Mouse (Mus musculus) kidney, embryonic 15.5 days (tissue): ENCODE measurements around the gene Gm10300. TPM values are rescaled to one million over a fixed set of nuclear protein-coding genes. Genes with fewer than 3 reads are reported as not detected.

Source experiments
- ATAC-seq: fragments of 200-750 bp; cut with Nextera tagmentation; replicated peaks from 2 replicates; pipeline ENCODE4 v1.8.0; 2017; ENCODE audit warnings: moderate TSS enrichment; ENCODE audit not compliant: low FRiP score
- H3K27ac ChIP-seq: fragments of 300-500 bp; sonication (generic); 2 replicates; pipeline ENCODE4 v1.5.1; 2015; ENCODE audit warnings: mild to moderate bottlenecking, inconsistent platforms
- H3K27me3 ChIP-seq: fragments of 300-500 bp; sonication (generic); 2 replicates; pipeline ENCODE4 v1.6.1; 2015; ENCODE audit warnings: inconsistent platforms
- H3K36me3 ChIP-seq: fragments of 300-500 bp; sonication (generic); 2 replicates; pipeline ENCODE4 v1.6.1; 2015; ENCODE audit warnings: inconsistent platforms
- H3K4me1 ChIP-seq: fragments of 300-500 bp; sonication (generic); 2 replicates; pipeline ENCODE4 v1.6.1; 2015; ENCODE audit warnings: inconsistent platforms
- H3K4me2 ChIP-seq: fragments of 300-500 bp; sonication (generic); 2 replicates; pipeline ENCODE4 v1.6.1; 2015; ENCODE audit warnings: moderate library complexity, mild to moderate bottlenecking, inconsistent platforms
- H3K4me3 ChIP-seq: fragments of 300-500 bp; sonication (generic); replicated peaks from 2 replicates; pipeline ENCODE4 v1.5.1; 2015; ENCODE audit warnings: mild to moderate bottlenecking, inconsistent platforms
- H3K9ac ChIP-seq: fragments of 300-500 bp; sonication (generic); 2 replicates; pipeline ENCODE4 v1.6.1; 2015; ENCODE audit warnings: mild to moderate bottlenecking, inconsistent platforms
- H3K9me3 ChIP-seq: fragments of 300-500 bp; sonication (generic); replicated peaks from 2 replicates; pipeline ENCODE4 v1.6.1; 2016; ENCODE audit warnings: inconsistent platforms
- WGBS: fragments of 180-500 bp; shearing (Covaris S2); methylation state at CpG from one replicate; pipeline ENCODE4 v1.1.7; 2015; ENCODE audit warnings: mixed read lengths; 5-methylcytosine and 5-hydroxymethylcytosine counted together
- polyA plus RNA-seq: library from polyadenylated mRNA; unstranded; fragments of >200 nt; fragmentation: Nextera tagmentation; extraction: Ambion mirVana; gene quantifications from 2 replicates; pipeline ENCODE4 v1.2.1, GENCODE M21; 2015

The Gm10300 gene
- polyA plus RNA-seq, 1 experiment from 2014 or later, result 0.09 TPM

DNA sequence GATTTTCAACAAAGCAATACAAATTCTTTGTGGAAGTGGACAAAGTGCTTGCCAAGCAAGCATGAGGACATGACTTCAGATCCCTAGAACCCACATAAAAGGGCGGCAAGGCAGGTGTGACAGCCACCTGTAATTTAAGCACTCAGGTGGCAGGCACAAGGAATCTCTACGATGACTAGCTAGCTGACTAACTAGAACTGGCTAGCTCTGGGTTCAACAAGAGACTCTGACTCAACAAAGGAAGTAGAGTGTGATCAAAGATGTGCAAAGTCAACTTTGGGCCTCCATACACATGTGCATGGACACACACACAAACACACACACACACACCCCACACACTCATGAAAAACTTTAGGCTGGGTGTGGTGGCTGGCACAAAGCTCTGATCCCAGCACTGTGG is 35.0 kb upstream of the Gm10300 start:
- Histone ChIP-seq H3K4me1 (peaks cover 24% of the 10 kb centered on the region), H3K27ac (no peak overlapping the region), H3K4me3 (no peak overlapping the region), H3K4me2 (no peak overlapping the region), H3K27me3 (no peaks in the 10 kb centered on the region), H3K9ac (no peak overlapping the region), H3K36me3 (no peaks in the 10 kb centered on the region), H3K9me3 (no peaks in the 10 kb centered on the region)
- no peak for ATAC-seq
- 78% methylated on average over 2 of the region's 2 CpGs for WGBS

- Histone ChIP-seq H3K4me3 (no peak overlapping the region), H3K4me1 (peaks cover 24% of the 10 kb centered on the region), H3K27ac (no peak overlapping the region), H3K27me3 (no peaks in the 10 kb centered on the region), H3K4me2 (no peak overlapping the region), H3K9me3 (no peaks in the 10 kb centered on the region), H3K9ac (no peak overlapping the region), H3K36me3 (no peaks in the 10 kb centered on the region)
- WGBS, result 66% methylated on average over 8 of the region's 8 CpGs
- no peak for ATAC-seq
These were observed 34.4 kb upstream of the Gm10300 start for GRCm38 (mm10) chr4:132039975-132040645.

DNA sequence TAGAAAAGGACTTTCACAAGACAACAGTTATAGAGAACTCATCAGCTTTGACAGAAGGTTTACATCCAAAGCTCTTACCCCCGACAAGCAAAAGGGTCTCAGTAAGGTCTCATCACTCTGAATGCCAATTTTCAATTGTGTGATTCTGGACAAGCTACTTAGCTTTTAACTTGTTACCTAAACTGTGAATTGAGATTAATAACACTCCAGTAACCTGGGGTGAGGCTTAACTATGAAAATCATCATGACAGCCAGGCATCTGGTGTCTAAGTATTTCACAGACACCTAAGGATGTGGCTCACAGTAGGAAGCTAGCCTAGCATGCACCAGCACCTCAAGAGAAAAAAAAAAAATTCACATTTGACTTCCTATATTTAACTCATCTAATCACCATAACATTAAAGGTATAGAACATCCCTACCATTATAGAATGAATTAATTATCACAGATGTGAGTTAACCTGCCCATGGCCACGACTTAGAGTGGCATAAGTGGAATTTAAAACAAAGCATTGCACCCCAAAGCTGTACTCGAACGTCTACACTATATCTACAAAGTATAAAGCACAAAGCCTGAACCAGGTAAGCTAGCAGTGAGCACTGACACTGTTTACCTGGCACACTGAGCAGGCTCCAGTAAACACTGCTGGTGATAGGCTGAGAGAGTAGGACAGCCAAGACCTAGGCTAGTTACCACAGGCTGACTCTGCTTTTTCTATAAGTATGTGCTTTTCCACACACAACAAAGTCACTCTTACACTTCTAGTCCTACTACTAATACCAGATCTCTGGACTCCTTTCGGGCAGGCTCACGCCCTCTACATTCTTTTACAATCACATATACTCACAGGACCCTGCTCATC is 32.8 kb upstream of the Gm10300 start:
- Histone ChIP-seq H3K4me2 (no peak overlapping the region), H3K36me3 (no peaks in the 10 kb centered on the region), H3K4me3 (no peak overlapping the region), H3K27me3 (no peaks in the 10 kb centered on the region), H3K9me3 (no peaks in the 10 kb centered on the region), H3K4me1 (peaks cover 24% of the 10 kb centered on the region), H3K9ac (no peak overlapping the region), H3K27ac (no peak overlapping the region)
- 82% methylated on average over 6 of the region's 6 CpGs for WGBS
- ATAC-seq, result no peak

DNA sequence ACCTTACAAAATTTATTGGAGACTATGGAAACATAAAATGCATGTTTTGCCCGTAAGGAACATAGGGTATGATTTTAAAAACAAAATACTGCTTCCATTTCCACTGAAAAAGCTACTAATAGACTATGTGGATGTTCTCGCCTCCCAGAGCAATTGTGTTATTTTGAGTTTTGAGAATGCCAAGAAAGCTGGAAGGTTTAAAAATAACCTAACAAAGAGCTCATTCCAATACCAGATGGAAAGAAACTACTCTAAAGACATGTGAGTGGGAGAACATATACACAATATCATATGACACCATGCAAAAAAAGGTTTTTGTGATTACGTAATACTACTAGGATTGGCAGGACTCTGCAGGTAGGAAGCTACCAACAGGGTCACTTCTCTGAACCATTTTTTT is 30.8 kb upstream of the Gm10300 start:
- no peaks in the 10 kb centered on the region for H3K36me3 ChIP-seq
- H3K4me1 ChIP-seq, result peaks cover 14% of the 10 kb centered on the region
- H3K27ac ChIP-seq, result no peak overlapping the region
- ATAC-seq, result no peak
- H3K9ac ChIP-seq, result no peak overlapping the region
- H3K4me2 ChIP-seq, result no peak overlapping the region
- WGBS, result 87% methylated on average over 3 of the region's 3 CpGs
- H3K9me3 ChIP-seq, result no peaks in the 10 kb centered on the region
- no peaks in the 10 kb centered on the region for H3K27me3 ChIP-seq
- H3K4me3 ChIP-seq, result no peak overlapping the region

GRCm38 (mm10) chr4:132048011-132048991 is 26.2 kb upstream of the Gm10300 start:
- peak overlapping the region; percentile 91 for H3K4me3 ChIP-seq
- peak; percentile 74 for ATAC-seq
- peaks cover 11% of the 10 kb centered on the region for H3K4me1 ChIP-seq
- WGBS, result under 1% methylated on average over 91 of the region's 95 CpGs
- H3K4me2 ChIP-seq, result peak overlapping the region; percentile 94
- peak overlapping the region; percentile 93 for H3K9ac ChIP-seq
- peaks cover 3% of the 10 kb centered on the region; the same call in 1 of the 2 replicates for H3K27me3 ChIP-seq
- peak overlapping the region; percentile 91 for H3K27ac ChIP-seq
- no peaks in the 10 kb centered on the region for H3K9me3 ChIP-seq
- no peaks in the 10 kb centered on the region for H3K36me3 ChIP-seq

GRCm38 (mm10) chr4:132048995-132049404 is 25.5 kb upstream of the Gm10300 start:
- H3K36me3 ChIP-seq, result no peaks in the 10 kb centered on the region
- ATAC-seq, result peak; percentile 99
- H3K4me2 ChIP-seq, result peak overlapping the region; percentile 94
- 2% methylated on average over 29 of the region's 46 CpGs for WGBS
- H3K4me1 ChIP-seq, result peaks cover 11% of the 10 kb centered on the region
- H3K4me3 ChIP-seq, result peak overlapping the region; percentile 91
- peaks cover 3% of the 10 kb centered on the region; the same call in 1 of the 2 replicates for H3K27me3 ChIP-seq
- H3K27ac ChIP-seq, result peak overlapping the region; percentile 91
- H3K9ac ChIP-seq, result peak overlapping the region; percentile 93
- no peaks in the 10 kb centered on the region for H3K9me3 ChIP-seq

DNA sequence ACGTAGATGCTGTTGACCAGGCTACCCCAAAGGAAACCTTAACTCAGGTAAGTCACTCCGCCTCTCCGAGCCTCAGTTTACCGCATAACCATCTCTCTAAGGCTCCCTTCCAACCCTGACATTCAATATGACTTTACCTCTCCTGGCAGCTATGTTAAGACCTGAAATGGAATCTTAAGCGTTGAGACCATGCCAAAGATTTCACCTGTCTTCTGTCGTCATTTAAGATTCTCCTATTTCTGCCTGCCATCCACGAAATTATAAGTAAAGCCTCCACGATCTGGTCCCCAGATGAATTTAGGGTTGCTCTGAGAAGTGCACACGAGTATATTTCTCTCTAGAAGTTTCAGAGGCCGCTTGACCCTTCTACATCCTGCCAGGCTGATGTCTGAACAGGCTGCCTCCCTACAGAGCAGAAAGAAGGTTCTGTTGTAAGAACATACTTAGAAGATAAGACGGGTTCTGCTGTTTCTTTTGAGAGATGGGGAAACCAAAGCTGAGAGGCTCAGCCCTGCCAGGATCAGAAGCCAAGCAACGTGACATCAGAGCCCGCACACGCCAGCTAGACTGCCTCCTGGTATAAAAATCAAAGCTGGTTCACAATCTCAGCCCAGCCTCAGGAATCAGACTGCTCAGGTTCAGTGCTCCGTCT is 24.8 kb upstream of the Gm10300 start:
- Histone ChIP-seq H3K27me3 (peaks cover 3% of the 10 kb centered on the region; the same call in 1 of the 2 replicates), H3K4me3 (peak overlapping the region; percentile 91), H3K4me2 (peak overlapping the region; percentile 94), H3K4me1 (peaks cover 11% of the 10 kb centered on the region), H3K36me3 (no peaks in the 10 kb centered on the region), H3K9me3 (no peaks in the 10 kb centered on the region), H3K27ac (no peak overlapping the region), H3K9ac (no peak overlapping the region)
- no peak for ATAC-seq
- WGBS, result 13% methylated on average over 15 of the region's 15 CpGs

- Histone ChIP-seq H3K4me3 (no peak overlapping the region), H3K27me3 (peaks cover 6% of the 10 kb centered on the region), H3K36me3 (no peaks in the 10 kb centered on the region), H3K9ac (no peak overlapping the region), H3K4me1 (peaks cover 11% of the 10 kb centered on the region), H3K4me2 (no peak overlapping the region), H3K27ac (no peak overlapping the region), H3K9me3 (no peaks in the 10 kb centered on the region)
- ATAC-seq, result no peak
- WGBS, result 79% methylated on average over 10 of the region's 10 CpGs
These were observed 22.9 kb upstream of the Gm10300 start for GRCm38 (mm10) chr4:132051321-132052275.

DNA sequence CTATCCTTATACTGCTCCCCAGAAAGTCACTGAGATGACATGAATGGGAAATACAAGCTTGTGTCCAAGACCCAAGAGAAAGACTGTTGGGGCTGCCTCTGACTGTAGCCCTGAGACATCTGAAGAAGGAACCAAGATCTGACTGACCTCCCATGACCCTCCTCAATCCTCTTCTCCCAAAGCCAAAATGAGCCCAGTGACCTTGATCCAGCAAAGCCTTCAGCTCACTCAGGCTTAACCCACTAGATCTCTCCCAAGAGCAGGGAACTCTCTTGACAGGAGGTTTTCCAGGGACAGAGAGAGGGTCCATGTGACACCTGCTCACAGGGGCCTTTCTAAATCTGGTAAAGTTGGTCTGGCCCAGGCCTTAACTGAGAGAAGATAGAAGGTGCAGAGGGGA is 17.2 kb upstream of the Gm10300 start:
- ATAC-seq, result no peak
- no peak overlapping the region for H3K4me3 ChIP-seq
- H3K4me1 ChIP-seq, result peaks cover 3% of the 10 kb centered on the region; the same call in 1 of the 2 replicates
- no peaks in the 10 kb centered on the region for H3K9me3 ChIP-seq
- peaks cover 3% of the 10 kb centered on the region; the same call in 1 of the 2 replicates for H3K27me3 ChIP-seq
- no peaks in the 10 kb centered on the region for H3K36me3 ChIP-seq
- H3K4me2 ChIP-seq, result no peak overlapping the region
- no peak overlapping the region for H3K9ac ChIP-seq
- no peak overlapping the region for H3K27ac ChIP-seq

DNA sequence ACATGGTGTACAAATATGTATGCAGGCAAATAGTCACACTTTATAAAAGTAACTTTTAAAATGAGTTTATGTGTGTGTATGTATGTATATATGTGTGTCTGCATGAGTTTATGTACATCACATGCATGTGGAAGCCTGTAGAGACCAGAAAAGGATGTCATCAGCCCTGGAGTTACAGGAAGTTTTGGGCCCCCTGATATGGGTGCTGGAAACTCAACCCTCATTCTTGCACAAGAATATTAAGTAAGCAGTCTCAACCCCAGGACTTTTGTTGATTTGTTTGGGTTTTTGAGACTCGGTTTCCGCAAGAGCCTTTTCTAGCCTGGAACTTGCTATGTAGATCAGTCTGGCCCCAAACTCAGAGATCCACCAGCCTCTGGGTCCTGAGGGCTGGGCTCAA is 15.0 kb upstream of the Gm10300 start:
- Histone ChIP-seq H3K9ac (no peak overlapping the region), H3K27ac (no peak overlapping the region), H3K9me3 (no peaks in the 10 kb centered on the region), H3K4me3 (no peak overlapping the region), H3K36me3 (no peaks in the 10 kb centered on the region), H3K27me3 (peaks cover 3% of the 10 kb centered on the region; the same call in 1 of the 2 replicates), H3K4me1 (peaks cover 12% of the 10 kb centered on the region), H3K4me2 (no peak overlapping the region)
- WGBS, result 98% methylated on average over 2 of the region's 2 CpGs
- no peak for ATAC-seq
